Mouse (Mus musculus) duodenum, adult 2 months (tissue): ENCODE measurements around the gene Hoxc13. TPM values are rescaled to one million over a fixed set of nuclear protein-coding genes. Genes with fewer than 3 reads are reported as not detected.

Experiments
- polyA plus RNA-seq: library from polyadenylated mRNA; depleted of rRNA; stranded (reverse); fragments of >200 nt; gene quantifications from 2 replicates; pipeline ENCODE4 v1.2.3, GENCODE M21; 2012; ENCODE audit warnings: low replicate concordance; rRNA removed

Hoxc13 gene
- not detected in 2 replicates for polyA plus RNA-seq

DNA sequence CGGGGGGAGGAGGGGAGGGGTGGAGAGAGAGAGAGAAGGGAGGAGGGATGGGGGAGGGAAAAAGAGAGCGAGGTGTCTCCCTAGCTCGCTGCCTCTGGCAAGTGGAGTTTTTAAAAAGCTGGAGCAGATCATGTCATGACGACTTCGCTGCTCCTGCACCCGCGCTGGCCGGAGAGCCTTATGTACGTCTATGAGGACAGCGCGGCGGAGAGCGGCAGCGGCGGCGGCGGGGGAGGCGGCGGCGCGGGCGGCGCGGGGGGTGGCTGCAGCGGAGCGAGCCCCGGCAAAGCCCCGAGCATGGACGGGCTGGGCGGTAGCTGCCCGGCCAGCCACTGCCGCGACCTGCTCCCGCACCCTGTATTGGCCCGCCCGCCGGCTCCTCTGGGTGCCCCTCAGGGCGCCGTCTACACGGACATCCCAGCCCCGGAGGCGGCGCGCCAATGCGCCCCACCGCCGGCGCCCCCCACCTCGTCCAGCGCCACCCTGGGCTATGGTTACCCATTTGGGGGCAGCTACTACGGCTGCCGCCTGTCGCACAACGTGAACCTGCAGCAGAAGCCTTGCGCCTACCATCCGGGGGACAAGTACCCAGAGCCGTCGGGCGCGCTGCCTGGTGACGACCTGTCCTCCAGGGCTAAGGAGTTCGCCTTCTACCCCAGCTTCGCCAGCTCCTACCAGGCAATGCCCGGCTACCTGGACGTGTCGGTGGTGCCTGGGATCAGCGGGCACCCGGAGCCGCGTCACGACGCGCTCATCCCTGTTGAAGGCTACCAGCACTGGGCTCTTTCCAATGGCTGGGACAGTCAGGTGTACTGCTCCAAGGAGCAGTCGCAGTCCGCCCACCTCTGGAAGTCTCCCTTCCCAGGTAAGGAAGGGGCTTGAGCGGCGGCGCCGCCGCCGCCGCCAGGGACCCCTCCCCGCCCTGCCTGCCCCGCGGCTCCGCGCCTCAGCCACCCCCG, at the start of gene Hoxc13:
TSS of gene Hoxc13 (plus strand) at position 51 of the 959 bp plus-strand sequence.

DNA sequence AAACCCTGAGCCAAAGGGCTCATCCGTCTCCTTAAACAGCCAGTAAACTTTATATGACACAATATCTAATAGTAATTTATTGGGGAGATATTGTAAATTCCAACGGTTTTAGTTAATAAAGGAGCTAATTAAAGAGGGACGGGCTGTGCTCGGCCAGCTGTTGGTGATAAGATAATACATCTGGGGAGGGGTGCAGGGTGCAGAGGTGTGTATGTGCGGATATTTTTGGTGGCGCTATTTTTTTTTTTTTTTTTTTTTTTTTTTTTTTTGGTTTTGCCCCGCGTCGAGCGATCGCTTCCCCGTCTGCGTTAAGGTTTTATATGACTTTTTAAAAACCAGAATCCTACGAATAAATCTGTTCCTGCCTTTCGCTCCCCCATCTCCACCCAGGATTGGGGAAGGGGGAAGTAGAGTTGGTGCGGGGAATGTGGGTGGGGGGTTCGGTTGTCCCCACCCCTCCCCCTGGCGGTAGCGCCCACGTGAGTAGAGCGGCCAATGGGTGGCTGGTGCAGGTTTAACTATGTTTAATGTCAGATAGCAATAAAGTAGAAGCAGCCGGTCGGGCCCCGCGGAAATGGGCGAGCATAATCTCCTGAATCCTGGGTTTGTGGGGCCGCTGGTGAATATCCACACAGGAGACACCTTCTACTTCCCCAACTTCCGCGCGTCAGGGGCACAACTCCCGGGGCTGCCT, 15.5 kb downstream of the Hoxc13 start, which contains the start of gene Hoxc12:
TSS of gene Hoxc12 (plus strand) at position 479 of the 694 bp plus-strand sequence.

DNA sequence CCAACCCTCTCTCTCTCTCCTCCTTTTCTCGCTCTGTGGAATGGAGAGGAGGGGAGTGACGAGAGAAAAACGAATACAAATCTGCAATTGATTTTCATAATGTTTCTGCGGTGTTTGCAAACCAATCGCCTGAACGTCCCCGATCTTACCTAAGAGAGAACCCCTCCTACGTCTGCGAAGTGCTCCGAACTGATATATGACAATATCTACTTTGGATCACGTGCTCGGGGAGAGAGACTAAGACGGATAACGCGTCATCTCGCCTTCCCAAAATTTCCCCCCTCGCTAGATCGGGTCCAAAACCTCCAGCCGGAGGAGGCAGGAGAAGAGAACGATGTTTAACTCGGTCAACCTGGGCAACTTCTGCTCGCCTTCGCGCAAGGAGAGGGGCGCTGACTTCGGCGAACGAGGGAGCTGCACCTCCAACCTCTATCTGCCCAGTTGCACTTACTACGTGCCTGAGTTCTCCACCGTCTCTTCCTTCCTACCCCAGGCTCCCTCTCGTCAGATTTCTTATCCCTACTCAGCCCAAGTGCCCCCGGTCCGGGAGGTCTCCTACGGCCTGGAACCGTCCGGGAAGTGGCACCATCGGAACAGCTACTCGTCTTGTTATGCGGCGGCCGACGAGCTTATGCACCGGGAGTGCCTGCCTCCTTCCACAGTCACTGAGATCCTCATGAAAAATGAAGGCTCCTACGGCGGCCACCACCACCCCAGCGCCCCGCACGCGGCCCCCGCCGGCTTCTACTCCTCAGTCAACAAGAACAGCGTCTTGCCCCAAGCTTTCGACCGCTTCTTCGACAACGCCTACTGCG, 33.5 kb downstream of the Hoxc13 start, which contains the start of gene Hoxc11:
TSS of gene Hoxc11 (plus strand) at position 236 of the 815 bp plus-strand sequence.

DNA sequence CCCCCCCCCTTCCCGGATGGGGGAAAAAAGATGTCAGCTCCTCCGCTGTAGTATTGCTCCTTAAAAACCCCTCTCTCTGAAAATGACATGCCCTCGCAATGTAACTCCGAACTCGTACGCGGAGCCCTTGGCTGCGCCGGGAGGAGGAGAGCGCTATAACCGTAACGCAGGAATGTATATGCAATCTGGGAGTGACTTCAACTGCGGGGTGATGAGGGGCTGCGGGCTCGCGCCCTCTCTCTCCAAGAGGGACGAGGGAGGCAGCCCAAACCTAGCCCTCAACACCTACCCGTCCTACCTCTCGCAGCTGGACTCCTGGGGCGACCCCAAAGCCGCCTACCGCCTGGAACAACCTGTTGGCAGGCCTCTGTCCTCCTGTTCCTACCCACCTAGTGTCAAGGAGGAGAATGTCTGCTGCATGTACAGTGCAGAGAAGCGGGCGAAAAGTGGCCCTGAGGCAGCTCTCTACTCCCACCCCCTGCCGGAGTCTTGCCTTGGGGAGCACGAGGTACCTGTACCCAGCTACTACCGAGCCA, 45.9 kb downstream of the Hoxc13 start, which contains the start of gene Hoxc10:
TSS of gene Hoxc10 (plus strand) at position 21 of the 536 bp plus-strand sequence.

DNA sequence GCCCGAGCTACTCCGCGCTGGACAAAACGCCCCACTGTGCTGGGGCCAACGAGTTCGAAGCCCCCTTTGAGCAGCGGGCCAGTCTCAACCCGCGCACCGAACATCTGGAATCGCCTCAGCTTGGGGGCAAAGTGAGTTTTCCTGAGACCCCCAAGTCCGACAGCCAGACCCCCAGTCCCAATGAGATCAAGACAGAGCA, 46.3 kb downstream of the Hoxc13 start, which contains the start of gene Hoxc5:
TSS of gene Hoxc5 (plus strand) at position 132 of the 199 bp plus-strand sequence.

DNA sequence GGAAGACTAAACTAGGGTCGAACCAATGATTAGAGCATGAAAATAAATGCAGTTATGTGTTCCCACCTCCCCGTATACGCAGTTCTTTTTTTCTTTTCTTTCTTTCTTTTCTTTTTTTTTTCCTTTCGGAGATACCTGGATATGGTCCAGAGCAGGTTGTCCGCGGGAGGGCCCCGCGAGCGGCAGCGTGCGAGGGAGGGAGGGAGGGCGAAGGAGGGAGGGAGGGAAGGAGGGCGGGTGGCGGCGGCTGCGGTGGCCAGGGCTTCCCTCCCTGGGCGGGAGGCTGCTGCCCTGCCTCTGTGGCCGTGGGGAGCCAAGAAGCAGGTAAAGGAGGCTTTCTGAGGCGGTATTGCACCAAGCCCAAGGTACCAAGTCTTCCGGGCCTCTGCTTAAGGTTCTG, 55.3 kb downstream of the Hoxc13 start, which contains the start of gene Hoxc9:
TSS of gene Hoxc9 (plus strand) at position 269 of the 400 bp plus-strand sequence.

Other genes with a start within 250 kb of the Hoxc13 start
- 467 and 483 TPM in 2 replicates for gene Atp5g2, start 248.8 kb upstream of the Hoxc13 start, polyA plus RNA-seq
- 12.7 and 15.6 TPM in 2 replicates for gene Calcoco1, start 198.9 kb upstream of the Hoxc13 start, polyA plus RNA-seq
- gene Hoxc12, start 15.7 kb downstream of the Hoxc13 start, polyA plus RNA-seq, result not detected in 2 replicates
- not detected in 2 replicates for gene Hoxc11, start 33.3 kb downstream of the Hoxc13 start, polyA plus RNA-seq
- not detected in 2 replicates for gene Hoxc10, start 45.7 kb downstream of the Hoxc13 start, polyA plus RNA-seq
- 0.12 and 2.0 TPM in 2 replicates for gene Hoxc5, start 46.3 kb downstream of the Hoxc13 start, polyA plus RNA-seq
- gene Hoxc9, start 55.3 kb downstream of the Hoxc13 start, polyA plus RNA-seq, result not detected in 2 replicates
- gene Hoxc8, start 69.5 kb downstream of the Hoxc13 start, polyA plus RNA-seq, result 0.13 TPM in 1 of 2 replicates, not detected in the other
- 0.13 and 3.5 TPM in 2 replicates for gene Hoxc6, start 77.2 kb downstream of the Hoxc13 start, polyA plus RNA-seq
- 1.1 and 1.5 TPM in 2 replicates for gene Hoxc4, start 97.8 kb downstream of the Hoxc13 start, polyA plus RNA-seq
- 6.7 and 12.1 TPM in 2 replicates for gene Smug1, start 246.0 kb downstream of the Hoxc13 start, polyA plus RNA-seq